Mouse (Mus musculus) granulocyte monocyte progenitor cell, adult 5-6 weeks (primary cell): ENCODE measurements around the gene Mlxipl. TPM values are rescaled to one million over a fixed set of nuclear protein-coding genes. Genes with fewer than 3 reads are reported as not detected.
"Not testable (repeated sequence)": the region's sequence is repeated elsewhere in the genome, so short reads cannot be mapped to it uniquely, and the experiment has no call there.

Source experiments
- ATAC-seq: replicated peaks from 2 replicates; pipeline ENCODE4 v1.8.0; 2016; ENCODE audit warnings: mild to moderate bottlenecking, moderate TSS enrichment, inconsistent platforms; ENCODE audit not compliant: poor library complexity, severe bottlenecking
- total RNA-seq, 2 experiments: library from RNA; stranded (forward) in 1 of 2; stranded (reverse) in 1 of 2; fragments of 200-712, 200-1000 nt in 1 of 2; fragments of >200 nt in 1 of 2; fragmentation: Nextera tagmentation in 1 of 2; gene quantifications; 2 replicates each; pipeline ENCODE4 v1.2.3; 2014 to 2017

The Mlxipl gene
- total RNA-seq (2014; fragmentation: Nextera tagmentation) (not detected in 2 replicates), total RNA-seq (2017) (1.2 TPM in 1 of 2 replicates, not detected in the other)

- peak; percentile 20; the same call in 1 of the 2 replicates for ATAC-seq
These were observed at the start of gene Mlxipl for GRCm38 (mm10) chr5:135089653-135090052. TSS of gene Mlxipl (plus strand) at chr5:135089890.

- ATAC-seq = no peak
These were observed 49.6 kb upstream of the Mlxipl start for GRCm38 (mm10) chr5:135040059-135040458.

- ATAC-seq = no peak
These were observed 48.9 kb upstream of the Mlxipl start for GRCm38 (mm10) chr5:135040777-135041176.

- ATAC-seq = no peak
These were observed 47.4 kb upstream of the Mlxipl start for GRCm38 (mm10) chr5:135042105-135042788.

GRCm38 (mm10) chr5:135044575-135044974, 45.1 kb upstream of the Mlxipl start:
- no peak for ATAC-seq

- ATAC-seq = no peak
These were observed 41.2 kb upstream of the Mlxipl start for GRCm38 (mm10) chr5:135048539-135048938.

- not testable (repeated sequence) for ATAC-seq
These were observed 40.4 kb upstream of the Mlxipl start for GRCm38 (mm10) chr5:135049268-135049667.

- no peak for ATAC-seq
These were observed 36.3 kb upstream of the Mlxipl start for GRCm38 (mm10) chr5:135053356-135053755.

GRCm38 (mm10) chr5:135063629-135064381, 25.9 kb upstream of the Mlxipl start, which contains the start of gene Dnajc30:
TSS of gene Dnajc30 (plus strand) at chr5:135064202.
- peak; percentile 97 for ATAC-seq

GRCm38 (mm10) chr5:135064382-135064766, 25.3 kb upstream of the Mlxipl start:
- peak; percentile 16 for ATAC-seq

- ATAC-seq = not testable (repeated sequence)
These were observed 24.7 kb upstream of the Mlxipl start, which contains the start of gene Bud23 for GRCm38 (mm10) chr5:135064909-135065446. TSS of gene Bud23 (minus strand) at chr5:135064959.

GRCm38 (mm10) chr5:135066008-135066407, 23.7 kb upstream of the Mlxipl start:
- no peak for ATAC-seq

GRCm38 (mm10) chr5:135070448-135070847, 19.2 kb upstream of the Mlxipl start:
- no peak for ATAC-seq

GRCm38 (mm10) chr5:135072061-135072460, 17.6 kb upstream of the Mlxipl start:
- no peak for ATAC-seq

- no peak for ATAC-seq
These were observed 17.0 kb upstream of the Mlxipl start for GRCm38 (mm10) chr5:135072720-135073119.

- ATAC-seq = no peak
These were observed 16.1 kb upstream of the Mlxipl start for GRCm38 (mm10) chr5:135073349-135074150.

- ATAC-seq = no peak
These were observed 14.0 kb upstream of the Mlxipl start for GRCm38 (mm10) chr5:135075655-135076054.

GRCm38 (mm10) chr5:135076368-135076767, 13.3 kb upstream of the Mlxipl start:
- ATAC-seq = no peak

GRCm38 (mm10) chr5:135076931-135077505, 12.7 kb upstream of the Mlxipl start:
- ATAC-seq = no peak
